Mouse (Mus musculus) heart, adult 9 months (tissue): Measurements from ENCODE around the gene Krt81.

Source experiments
- DNase-seq, 2 experiments: peaks; one replicate each; pipeline ENCODE4 v3.0.0; 2022; ENCODE audit warnings: low spot score in 2 of 2

The Krt81 gene

DNA sequence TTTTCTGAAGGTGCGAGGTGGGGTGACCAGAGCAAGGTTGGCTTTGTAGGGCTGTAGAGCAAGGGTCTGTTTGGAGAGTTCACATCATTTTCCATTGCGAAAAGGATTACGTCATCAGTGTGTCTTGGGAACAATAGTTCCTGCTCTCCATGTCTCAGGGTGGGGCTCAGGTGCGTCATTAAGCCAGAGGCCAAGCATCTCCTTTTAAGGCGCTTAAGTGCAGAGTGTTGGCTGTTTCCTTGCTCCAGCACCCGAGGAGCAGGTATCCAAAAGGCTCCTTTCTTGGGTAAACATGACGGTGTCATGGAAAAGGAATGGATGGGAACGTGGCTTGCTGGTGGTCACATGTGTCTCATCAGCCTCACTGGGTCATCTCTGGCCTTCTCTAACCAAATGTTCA lies 8.8 kb downstream of the Krt81 start:
- DNase-seq: no peak

DNA sequence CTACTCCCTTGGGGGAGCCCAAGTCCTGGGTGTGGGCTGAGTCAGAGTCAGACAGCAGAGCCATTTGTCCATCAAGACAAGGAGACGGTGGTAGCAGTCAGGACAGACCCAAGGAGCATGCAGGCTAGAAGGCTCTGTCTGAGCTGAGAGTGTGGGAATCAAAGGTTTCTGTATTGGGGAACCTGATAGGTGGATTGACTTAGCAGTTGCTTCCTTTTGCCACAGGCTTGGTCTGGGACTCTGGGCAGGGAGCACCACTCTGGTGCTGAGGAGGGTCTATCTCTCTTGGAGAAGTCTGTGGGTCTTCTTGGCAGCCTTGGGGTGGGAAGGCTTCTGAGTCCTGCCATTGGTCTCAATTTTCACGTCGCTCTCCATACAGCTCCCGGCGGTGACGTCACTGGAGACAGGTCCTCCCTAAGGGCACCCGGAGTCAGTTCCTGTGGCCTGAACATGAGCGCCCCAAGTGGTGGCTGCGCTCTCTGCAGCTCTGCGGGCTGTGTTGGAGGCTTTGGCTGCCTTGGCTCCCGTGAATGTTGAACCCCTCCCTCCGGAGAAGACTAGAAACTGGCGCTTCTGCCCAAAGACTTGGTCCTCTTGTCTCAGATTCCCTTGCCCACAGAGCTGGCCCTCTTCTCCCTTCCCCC lies 10.3 kb downstream of the Krt81 start:
- peak; percentile 46 to 67 for DNase-seq

DNA sequence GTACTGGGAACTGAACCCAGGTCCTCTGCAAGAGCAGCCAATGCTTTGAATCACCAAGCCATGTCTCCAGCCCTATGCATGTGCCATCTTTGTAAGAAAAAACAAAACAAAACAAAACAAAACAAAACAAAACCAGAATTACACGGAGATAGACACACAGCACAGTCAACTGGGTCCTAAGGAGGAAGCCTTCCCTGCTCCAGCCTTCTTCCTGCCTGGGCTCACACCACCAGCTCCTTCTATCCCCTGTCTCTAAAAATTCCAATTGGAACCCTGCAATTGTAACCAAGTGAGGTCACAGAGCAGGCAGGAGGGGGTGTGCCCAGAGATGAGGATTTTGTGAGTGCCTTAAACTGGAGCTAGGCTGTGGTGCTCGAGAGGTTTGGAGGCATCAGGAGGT lies 16.1 kb downstream of the Krt81 start, which contains the start of gene Krt88:
Krt88 (plus strand) TSS at position 301 of the 400 bp plus-strand sequence.
- no peak for DNase-seq

DNA sequence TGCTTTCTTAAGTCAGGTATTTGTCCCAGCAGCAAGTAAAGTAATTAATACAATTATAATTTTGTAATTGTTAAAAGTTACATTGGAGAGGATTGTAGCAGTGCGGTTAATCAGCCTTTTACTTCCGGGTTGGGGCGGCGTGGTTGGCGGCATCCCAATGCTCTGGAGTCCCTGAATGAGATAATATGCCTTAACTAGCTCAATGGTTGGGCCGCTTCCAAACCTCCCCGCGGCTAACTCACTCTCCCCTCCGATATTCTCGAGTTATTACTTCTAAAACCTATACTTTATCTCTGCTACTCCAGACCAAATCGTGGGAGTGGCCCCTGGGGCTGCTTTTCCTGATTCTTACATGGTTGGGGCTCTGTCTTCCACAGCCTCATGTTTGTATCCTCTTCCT lies 17.0 kb downstream of the Krt81 start:
- peak in 1 of 2 experiments; percentile 46 for DNase-seq

DNA sequence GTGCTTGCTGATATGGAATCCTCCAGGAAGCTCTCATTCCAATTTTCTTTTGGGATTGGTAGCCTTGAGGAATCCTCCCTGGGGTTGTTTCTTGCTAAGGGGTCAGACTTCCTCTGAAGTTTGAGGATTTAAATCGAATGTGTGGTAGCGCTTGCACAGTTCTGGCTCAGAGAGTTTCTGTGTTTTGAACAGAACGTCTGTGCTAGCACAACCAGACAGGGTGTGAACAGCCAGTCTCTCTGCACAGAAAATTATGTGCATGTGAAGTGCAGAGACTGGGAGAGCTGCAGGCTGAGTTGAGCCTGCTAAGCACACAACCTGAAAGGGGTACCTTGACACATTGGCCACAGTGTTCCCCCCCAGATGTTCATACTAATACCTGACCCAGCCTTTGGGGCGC lies 22.7 kb downstream of the Krt81 start:
- DNase-seq: no peak

DNA sequence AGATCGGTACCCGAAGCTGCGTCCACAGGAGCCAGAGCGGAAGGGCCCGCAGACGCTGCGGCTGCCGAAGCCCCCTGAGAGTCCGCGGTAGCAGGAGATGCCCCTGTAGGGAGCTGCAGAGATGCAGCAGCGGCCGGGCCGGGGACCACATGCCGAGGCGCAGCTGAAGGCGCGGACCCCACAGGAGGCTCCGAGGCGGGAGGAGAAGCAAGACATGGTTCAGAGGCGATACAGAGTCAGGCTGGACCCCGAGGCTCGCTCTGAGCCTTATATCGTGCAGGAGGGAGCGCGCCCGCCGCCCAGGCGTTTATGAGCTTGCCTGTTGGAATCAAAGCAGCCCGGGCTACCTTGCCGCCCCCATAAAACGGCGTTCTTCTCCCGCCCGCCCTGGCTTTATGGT lies 25.0 kb downstream of the Krt81 start, which contains the start of gene Krt87:
Krt87 (minus strand) TSS at position 250 of the 400 bp plus-strand sequence.
- DNase-seq: no peak

DNA sequence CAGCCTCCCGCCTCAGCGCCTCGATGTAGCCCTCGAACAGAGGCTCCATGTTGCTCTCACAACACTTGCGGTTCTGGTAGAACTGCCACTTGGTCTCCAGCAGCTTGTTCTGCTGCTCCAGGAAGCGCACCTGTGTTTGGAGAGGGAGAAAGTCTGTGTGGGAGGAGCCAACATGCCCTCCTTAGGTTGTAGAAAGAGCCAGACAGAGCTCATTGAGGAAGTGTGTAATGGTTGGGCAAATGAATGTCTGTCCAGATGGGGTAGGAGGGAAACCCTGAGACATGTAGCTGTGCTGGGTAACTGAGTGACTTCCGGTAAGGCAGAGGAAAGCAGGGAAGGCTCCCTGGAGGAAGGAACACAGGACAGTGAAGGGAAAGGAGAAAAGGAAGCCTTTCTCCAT lies 26.9 kb downstream of the Krt81 start:
- DNase-seq: no peak

DNA sequence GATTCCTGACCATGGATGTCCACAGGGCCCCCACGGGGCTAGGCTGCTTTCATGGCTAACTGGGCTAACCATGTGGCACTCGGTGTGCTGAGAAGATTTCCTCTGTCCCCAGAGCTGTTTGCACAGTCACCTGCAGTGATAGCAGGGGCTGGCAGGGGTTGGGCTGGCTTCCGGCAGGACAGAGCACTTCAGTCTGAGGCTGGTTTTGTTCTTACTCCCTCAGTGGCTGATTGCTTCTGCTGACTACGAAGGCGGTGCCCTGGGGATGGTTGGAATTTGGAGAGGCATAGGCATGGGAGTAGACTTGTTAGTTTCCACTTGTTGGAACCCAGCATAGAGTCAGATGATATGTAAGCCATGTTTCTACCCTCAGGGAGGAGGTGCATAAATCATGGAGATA lies 38.6 kb downstream of the Krt81 start:
- DNase-seq: no peak

DNA sequence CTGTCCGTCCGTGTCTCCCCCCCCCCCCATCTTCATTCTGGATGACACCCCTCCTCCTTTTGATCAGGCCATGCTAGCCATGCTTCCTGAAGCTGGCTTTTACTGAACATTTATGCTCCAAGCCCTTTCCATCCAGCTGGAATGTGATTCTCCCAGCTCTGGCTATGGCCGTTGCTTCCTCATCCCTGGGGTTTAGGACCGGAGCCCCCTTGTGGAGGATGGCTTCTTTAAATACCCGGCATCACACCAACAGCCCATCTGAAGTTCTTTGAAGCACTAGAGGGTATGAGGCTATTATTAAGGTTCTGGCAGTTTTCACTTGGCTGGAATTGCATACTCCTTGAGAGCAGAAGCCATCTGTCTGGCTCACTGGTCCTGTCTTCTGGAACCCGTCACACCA lies 42.6 kb downstream of the Krt81 start:
- no peak for DNase-seq

DNA sequence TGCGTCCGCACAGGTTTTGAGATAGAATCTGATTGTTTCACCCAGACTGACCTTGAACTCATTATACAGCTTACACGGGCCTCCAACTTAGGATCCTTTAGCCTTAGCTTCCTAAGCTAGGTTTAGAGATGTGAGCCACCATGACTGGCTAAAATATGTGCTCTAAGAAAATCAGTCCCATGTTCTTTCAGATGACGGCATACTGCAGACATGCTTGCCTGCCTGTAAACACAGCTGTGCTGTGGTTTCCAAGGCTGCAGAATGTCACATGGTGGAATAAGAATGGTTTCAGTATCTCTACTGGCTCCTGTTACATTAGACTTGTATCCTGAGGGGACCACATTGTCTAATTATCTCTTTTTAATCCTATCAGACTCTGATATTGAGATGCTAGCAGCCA lies 44.6 kb downstream of the Krt81 start:
- DNase-seq: no peak

DNA sequence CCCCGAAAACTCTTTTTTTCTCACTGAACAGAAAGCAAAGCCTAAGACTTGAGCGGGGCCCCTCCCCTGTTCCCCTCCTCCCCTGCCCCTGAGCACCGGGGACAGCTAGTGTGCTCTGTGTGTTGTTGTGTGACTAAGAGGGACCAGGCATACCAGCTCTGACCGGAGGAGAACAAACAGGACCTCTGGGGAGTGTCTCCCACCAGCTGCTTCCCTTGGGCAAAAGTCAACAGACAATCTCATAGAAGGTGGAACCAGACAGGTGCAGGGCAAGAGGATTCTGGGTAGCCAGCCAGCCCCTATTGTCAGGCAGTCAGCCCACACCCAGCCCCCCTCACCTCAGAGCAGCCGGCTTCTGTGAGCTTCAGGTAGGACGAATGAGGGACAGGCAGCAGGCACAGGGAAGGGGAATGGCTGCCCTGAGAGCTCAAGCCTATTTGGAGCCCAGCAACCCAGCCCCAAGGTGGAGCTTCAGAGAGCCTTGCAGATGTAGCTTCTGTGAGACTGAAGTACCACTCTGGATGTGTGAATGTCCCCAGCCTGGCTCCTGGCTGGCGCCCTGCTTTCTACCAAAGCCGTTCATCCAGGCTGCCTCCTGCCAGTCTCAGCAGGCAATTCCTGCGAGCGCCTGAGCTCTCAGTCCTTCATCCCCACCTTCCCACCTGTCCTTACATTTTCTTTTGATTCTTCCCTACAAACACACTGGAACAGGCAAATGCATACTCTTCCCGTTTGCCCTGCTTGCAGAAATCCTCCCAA lies 48.6 kb downstream of the Krt81 start:
- DNase-seq: no peak

DNA sequence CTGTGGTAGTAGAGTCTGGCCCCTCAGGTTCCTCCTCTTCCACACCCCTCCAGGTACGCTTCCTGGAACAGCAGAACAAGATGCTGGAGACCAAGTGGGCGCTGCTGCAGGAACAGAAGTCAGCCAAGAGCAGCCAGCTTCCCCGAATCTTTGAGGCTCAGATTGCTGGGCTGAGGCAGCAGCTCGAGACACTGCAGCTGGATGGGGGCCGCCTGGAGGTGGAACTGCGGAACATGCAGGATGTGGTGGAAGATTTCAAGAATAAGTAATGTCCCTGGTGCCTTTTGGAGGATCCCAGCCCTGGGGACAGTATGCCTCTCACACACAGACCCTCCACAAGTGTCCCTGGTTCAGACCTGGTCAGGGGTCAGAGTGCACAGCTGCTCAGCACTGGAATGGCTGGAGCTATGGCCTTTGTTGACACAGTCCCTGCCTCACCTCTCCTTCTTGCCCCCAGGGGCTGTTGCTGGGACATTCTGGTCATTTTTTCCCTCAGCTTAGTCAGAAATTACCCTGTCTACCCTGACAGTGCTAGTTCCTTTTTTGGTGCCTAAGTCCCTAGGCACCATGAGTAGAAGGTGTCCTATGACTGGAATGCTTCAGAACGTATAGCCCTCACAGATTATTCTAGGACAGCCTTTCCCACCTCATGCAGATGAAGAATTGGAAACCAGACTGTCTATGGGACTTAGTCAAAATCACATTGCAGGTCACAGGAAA lies 49.5 kb downstream of the Krt81 start:
- no peak for DNase-seq

DNA sequence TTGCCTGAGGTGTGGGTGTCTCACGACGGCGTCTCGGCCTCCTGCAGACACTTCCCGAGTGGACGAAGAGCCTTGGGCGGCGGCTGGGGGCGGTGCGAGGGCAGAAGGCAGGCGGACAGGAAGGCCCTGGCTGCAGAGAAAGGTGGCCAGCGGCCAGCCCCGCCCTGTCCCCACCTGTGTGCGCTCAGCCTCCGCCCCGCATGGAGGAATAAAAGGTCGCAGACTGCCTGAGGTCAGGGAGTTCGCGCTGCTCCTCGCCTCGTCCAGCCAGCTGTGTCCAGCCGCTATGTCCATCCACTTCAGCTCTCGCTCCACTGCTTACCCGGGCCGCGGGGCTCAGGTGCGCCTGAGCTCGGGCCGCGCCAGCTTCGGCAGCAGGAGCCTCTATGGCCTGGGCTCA lies 51.4 kb downstream of the Krt81 start:
- no peak for DNase-seq

DNA sequence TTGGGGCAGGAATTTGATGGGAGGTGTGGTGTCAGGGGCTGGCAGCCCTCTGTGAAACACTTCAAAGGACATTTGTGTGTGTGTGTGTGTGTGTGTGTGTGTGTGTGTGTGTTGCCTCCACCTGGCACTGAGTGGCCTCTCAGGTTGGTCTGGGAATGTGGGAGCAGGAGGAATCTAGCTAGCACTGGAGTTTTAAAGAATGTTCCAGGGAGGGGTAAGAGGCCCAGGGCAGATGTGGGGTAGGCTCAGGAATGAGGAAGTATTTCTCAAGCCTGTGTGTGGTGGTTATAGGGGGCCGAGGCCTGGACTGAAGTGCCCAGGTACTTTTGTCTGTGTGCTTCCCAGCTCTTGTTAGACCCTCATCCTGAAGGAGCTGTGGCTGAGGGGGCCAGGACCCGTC lies 52.8 kb downstream of the Krt81 start, which contains the start of gene Krt7:
Krt7 (plus strand) TSS at position 269 of the 400 bp plus-strand sequence.
- no peak for DNase-seq
